Mouse (Mus musculus) hindbrain, embryonic 13.5 days (tissue): Measurements from ENCODE around the gene Fam217b. TPM values are rescaled to one million over a fixed set of nuclear protein-coding genes. Genes with fewer than 3 reads are reported as not detected.

ENCODE experiments used
- ATAC-seq: fragments of 200-750 bp; cut with Nextera tagmentation; 2 replicates; pipeline ENCODE4 v1.8.0; 2017; ENCODE audit warnings: moderate TSS enrichment; ENCODE audit not compliant: low FRiP score
- H3K27ac ChIP-seq: fragments of 300-500 bp; sonication (generic); 2 replicates; pipeline ENCODE4 v1.5.1; 2015; ENCODE audit warnings: inconsistent platforms, mild to moderate bottlenecking, moderate library complexity
- H3K27me3 ChIP-seq: fragments of 300-500 bp; sonication (generic); 2 replicates; pipeline ENCODE4 v1.6.1; 2015; ENCODE audit warnings: mild to moderate bottlenecking, inconsistent platforms
- H3K36me3 ChIP-seq: fragments of 300-500 bp; sonication (generic); 2 replicates; pipeline ENCODE4 v1.6.1; 2015; ENCODE audit warnings: mild to moderate bottlenecking, inconsistent platforms
- H3K4me1 ChIP-seq: fragments of 300-500 bp; sonication (generic); replicated peaks from 2 replicates; pipeline ENCODE4 v1.6.1; 2015; ENCODE audit warnings: inconsistent platforms
- H3K4me2 ChIP-seq: fragments of 300-500 bp; sonication (generic); 2 replicates; pipeline ENCODE4 v1.6.1; 2015; ENCODE audit warnings: inconsistent platforms, mild to moderate bottlenecking, moderate library complexity
- H3K4me3 ChIP-seq: fragments of 300-500 bp; sonication (generic); 2 replicates; pipeline ENCODE4 v1.5.1; 2015; ENCODE audit warnings: mild to moderate bottlenecking, inconsistent platforms
- H3K9ac ChIP-seq: fragments of 300-500 bp; sonication (generic); 2 replicates; pipeline ENCODE4 v1.6.1; 2015; ENCODE audit warnings: mild to moderate bottlenecking, inconsistent platforms
- H3K9me3 ChIP-seq: fragments of 300-500 bp; sonication (generic); 2 replicates; pipeline ENCODE4 v1.6.1; 2016; ENCODE audit warnings: inconsistent platforms
- WGBS: fragments of 180-500 bp; shearing (Covaris S2); methylation state at CpG from one replicate; pipeline ENCODE4 v1.1.7; 2015; 5-methylcytosine and 5-hydroxymethylcytosine counted together
- polyA plus RNA-seq: library from polyadenylated mRNA; unstranded; fragments of >200 nt; fragmentation: Nextera tagmentation; extraction: Ambion mirVana; gene quantifications from 2 replicates; pipeline ENCODE4 v1.2.1, GENCODE M21; 2015

Fam217b gene
- polyA plus RNA-seq, 1 experiment from 2014 or later, result 8.1 TPM

DNA sequence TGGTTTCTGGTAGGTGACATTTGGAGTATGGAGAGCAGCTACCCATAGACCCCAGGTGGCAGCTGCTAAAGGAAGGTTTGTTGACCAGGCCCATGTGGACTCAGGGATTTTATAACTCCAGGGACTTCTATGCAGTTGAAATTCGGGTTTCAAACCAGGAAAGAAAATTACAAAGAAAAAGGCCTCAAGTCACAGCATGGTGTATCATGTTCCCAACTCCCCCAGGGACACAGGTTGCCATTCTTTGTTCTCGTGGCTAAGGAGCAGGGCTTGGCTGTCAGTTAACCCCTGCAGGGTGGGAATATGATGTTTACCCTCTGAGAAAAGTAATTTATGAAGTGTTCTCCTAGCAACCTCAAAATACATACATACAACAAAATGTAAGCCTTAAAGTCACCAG, 35.9 kb downstream of the Fam217b start:
- H3K9ac ChIP-seq, result no peak overlapping the region
- H3K4me1 ChIP-seq, result peaks cover 3% of the 10 kb centered on the region
- no peaks in the 10 kb centered on the region for H3K36me3 ChIP-seq
- H3K9me3 ChIP-seq, result no peaks in the 10 kb centered on the region
- no peak overlapping the region for H3K27ac ChIP-seq
- H3K27me3 ChIP-seq, result no peaks in the 10 kb centered on the region
- H3K4me3 ChIP-seq, result no peak overlapping the region
- 17% methylated on average over 2 of the region's 2 CpGs for WGBS
- H3K4me2 ChIP-seq, result no peak overlapping the region
- ATAC-seq, result no peak

DNA sequence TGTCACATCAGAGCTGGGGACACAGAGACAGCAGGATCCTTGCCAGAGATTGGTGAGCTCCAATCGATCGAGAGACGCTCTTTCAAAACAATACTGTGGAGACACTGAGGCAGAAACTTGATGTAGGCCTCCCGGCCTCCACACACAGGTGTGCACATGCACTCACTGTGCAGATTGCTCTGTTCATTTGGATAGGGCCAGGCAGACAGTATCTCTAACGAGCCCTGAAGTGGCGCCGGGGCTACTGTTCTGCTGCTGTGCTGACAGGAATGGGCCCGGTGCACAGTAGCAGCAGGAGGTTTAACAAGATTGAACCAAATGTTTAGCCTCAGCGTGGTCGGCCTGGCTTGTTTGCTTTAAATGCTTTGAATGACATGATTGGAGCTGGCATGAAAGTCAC, 36.6 kb downstream of the Fam217b start:
- H3K4me3 ChIP-seq, result no peak overlapping the region
- no peak overlapping the region for H3K9ac ChIP-seq
- H3K4me2 ChIP-seq, result no peak overlapping the region
- H3K27ac ChIP-seq, result no peak overlapping the region
- 69% methylated on average over 10 of the region's 10 CpGs for WGBS
- peaks cover 8% of the 10 kb centered on the region for H3K4me1 ChIP-seq
- ATAC-seq, result no peak
- no peaks in the 10 kb centered on the region for H3K36me3 ChIP-seq
- H3K27me3 ChIP-seq, result no peaks in the 10 kb centered on the region
- no peaks in the 10 kb centered on the region for H3K9me3 ChIP-seq

DNA sequence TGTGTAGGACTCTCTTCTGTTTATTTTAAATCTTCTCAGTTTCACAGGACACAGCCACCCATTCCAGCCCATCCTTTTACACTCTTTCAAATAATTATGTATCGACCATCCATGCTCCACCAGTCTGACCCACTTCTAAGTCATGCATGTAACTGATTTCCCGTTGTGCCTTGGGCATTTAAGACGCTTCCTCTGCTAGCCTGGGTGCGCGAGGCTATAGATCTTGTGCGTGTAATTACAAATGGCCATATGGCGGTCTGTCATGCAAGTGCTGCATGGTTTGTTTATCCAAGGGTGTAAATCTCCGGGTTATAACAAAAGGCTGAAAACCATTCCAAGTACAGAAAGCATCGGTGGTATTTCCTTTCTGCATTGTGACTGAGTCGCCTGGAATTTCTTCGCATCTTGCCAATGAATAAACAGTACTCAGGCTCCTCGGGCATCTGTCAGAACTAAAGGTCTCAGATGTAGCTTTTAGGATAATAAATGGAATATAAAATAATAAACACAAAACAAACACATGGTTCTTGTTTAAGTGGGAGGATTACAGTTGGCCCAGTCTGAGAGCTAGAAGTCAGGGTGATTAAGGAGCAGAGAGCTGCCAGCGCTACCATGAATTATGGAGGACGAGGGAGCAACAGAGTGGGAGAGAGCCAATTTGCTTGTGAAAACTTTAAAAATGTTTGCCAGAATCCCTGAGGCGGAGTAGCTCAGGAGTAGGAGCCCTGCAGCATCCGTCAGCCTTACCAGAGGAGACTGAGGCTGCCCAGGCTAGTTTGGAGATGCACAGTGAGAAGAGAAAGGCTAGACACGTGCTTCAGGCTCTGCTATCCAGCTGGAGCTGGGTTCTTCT, 40.6 kb downstream of the Fam217b start:
- H3K36me3 ChIP-seq, result no peaks in the 10 kb centered on the region
- H3K4me1 ChIP-seq, result peaks cover 8% of the 10 kb centered on the region
- H3K27ac ChIP-seq, result peak overlapping the region; percentile 73
- peak overlapping the region; percentile 23 for H3K4me2 ChIP-seq
- WGBS, result 37% methylated on average over 17 of the region's 17 CpGs
- H3K4me3 ChIP-seq, result no peak overlapping the region
- no peak overlapping the region for H3K9ac ChIP-seq
- no peaks in the 10 kb centered on the region for H3K27me3 ChIP-seq
- ATAC-seq, result peak; percentile 69
- no peaks in the 10 kb centered on the region for H3K9me3 ChIP-seq

- Histone ChIP-seq H3K9ac (no peak overlapping the region), H3K9me3 (no peaks in the 10 kb centered on the region), H3K4me2 (no peak overlapping the region), H3K27me3 (no peaks in the 10 kb centered on the region), H3K4me1 (peaks cover 8% of the 10 kb centered on the region), H3K4me3 (no peak overlapping the region), H3K36me3 (no peaks in the 10 kb centered on the region), H3K27ac (no peak overlapping the region)
- 97% methylated on average over 6 of the region's 6 CpGs for WGBS
- no peak for ATAC-seq
Measured at GRCm38 (mm10) chr2:178457414-178457813, 43.1 kb downstream of the Fam217b start.

DNA sequence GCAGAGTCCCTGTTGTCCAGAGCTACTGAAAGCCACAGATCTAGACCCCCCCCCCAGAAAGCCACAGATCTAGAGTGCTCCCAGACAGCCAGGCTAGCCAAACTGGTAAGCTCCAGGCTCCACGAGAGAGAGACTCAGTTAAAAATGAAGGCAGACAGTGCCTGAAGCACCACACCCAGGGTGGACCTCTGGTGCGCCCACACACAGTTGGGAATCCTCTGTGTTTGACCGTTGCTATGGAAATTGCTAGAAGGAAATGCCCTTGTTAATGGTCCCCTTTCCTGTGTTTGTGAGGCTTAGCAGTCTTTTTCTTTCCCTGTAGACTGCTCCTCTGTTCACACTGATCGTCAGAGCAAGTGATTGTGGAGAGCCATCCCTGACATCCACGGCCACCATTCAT, 46.0 kb downstream of the Fam217b start:
- 64% methylated on average over 5 of the region's 5 CpGs for WGBS
- H3K27ac ChIP-seq, result no peak overlapping the region
- ATAC-seq, result no peak
- no peaks in the 10 kb centered on the region for H3K9me3 ChIP-seq
- no peak overlapping the region for H3K9ac ChIP-seq
- H3K27me3 ChIP-seq, result no peaks in the 10 kb centered on the region
- no peak overlapping the region for H3K4me2 ChIP-seq
- H3K4me1 ChIP-seq, result peaks cover 3% of the 10 kb centered on the region
- no peaks in the 10 kb centered on the region for H3K36me3 ChIP-seq
- H3K4me3 ChIP-seq, result no peak overlapping the region

DNA sequence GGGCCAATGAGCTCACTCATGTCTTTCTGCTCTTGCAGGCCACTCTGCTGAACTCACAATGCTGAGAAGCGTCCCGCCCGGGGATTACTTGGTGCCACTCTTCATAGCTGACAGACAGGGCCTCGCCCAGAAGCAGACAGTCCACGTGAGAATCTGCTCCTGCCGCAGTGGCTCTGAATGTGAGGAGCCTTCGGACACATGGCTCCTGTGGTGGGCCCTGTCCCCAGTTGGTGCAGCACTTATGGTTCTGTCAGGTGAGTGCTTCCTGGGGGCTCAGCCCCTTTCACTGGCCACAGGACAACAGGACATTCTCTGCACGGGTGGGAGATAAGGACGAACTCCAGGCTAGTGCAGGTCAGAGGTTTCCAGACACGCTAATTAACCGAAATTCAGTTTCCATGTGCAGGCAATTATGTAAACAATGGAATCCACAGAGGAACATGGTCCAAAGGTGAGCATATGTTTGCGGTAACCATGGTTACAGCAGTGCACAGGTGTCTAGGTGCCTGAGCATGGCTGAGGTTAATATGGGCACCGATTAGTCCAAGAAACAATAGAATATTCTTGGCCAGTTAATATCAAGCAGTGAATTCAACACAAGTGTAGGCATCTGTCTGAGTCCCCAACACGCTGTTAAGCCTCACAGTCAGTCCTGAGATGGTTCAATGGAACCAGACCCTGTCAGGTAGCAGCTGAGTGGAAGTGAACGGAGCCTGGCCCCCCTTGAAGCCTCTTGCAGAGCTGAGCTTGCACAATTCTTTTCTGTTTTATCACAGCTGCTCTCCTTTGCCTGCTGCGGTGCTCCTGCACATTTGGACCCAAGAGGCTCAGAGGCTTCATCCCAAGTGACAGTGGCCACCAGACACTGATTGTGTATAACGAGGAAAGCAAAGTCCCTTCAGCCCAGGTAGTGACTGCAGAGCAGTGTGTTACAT, 57.5 kb downstream of the Fam217b start:
- H3K9me3 ChIP-seq, result no peaks in the 10 kb centered on the region
- no peak overlapping the region for H3K4me3 ChIP-seq
- no peak overlapping the region for H3K4me2 ChIP-seq
- H3K36me3 ChIP-seq, result no peaks in the 10 kb centered on the region
- 80% methylated on average over 17 of the region's 17 CpGs for WGBS
- H3K9ac ChIP-seq, result no peak overlapping the region
- 0 out of 2 replicates have a peak, but pooled peaks have one; percentile 34 for ATAC-seq
- H3K4me1 ChIP-seq, result peaks cover 20% of the 10 kb centered on the region
- H3K27me3 ChIP-seq, result 0 out of 2 replicates have a peak, but pooled peaks cover 2% of the 10 kb centered on the region
- no peak overlapping the region for H3K27ac ChIP-seq

GRCm38 (mm10) chr2:178473916-178474315, 59.6 kb downstream of the Fam217b start:
- Histone ChIP-seq H3K36me3 (no peaks in the 10 kb centered on the region), H3K27me3 (0 out of 2 replicates have a peak, but pooled peaks cover 2% of the 10 kb centered on the region), H3K4me3 (no peak overlapping the region), H3K9ac (no peak overlapping the region), H3K4me2 (no peak overlapping the region), H3K4me1 (peaks cover 11% of the 10 kb centered on the region), H3K27ac (no peak overlapping the region), H3K9me3 (no peaks in the 10 kb centered on the region)
- ATAC-seq, result no peak
- 66% methylated on average over 10 of the region's 10 CpGs for WGBS

Other genes starting within 250 kb of the Fam217b start
- gene Sycp2, start 6.8 kb upstream of the Fam217b start, polyA plus RNA-seq, result 0.31 and 0.35 TPM in 2 replicates
- 2.3 and 2.9 TPM in 2 replicates for gene Ppp1r3d, start 52 bp upstream of the Fam217b start, polyA plus RNA-seq
- gene Cdh26, start 16.0 kb downstream of the Fam217b start, polyA plus RNA-seq, result 0.16 and 0.17 TPM in 2 replicates